Mouse (Mus musculus) hindbrain, embryonic 13.5 days (tissue): Measurements from ENCODE around the gene Hrh1. TPM values are rescaled to one million over a fixed set of nuclear protein-coding genes. Genes with fewer than 3 reads are reported as not detected.

ENCODE experiments used
- ATAC-seq: fragments of 200-750 bp; cut with Nextera tagmentation; 2 replicates; pipeline ENCODE4 v1.8.0; 2017; ENCODE audit warnings: moderate TSS enrichment; ENCODE audit not compliant: low FRiP score
- H3K27ac ChIP-seq: fragments of 300-500 bp; sonication (generic); 2 replicates; pipeline ENCODE4 v1.5.1; 2015; ENCODE audit warnings: inconsistent platforms, mild to moderate bottlenecking, moderate library complexity
- H3K27me3 ChIP-seq: fragments of 300-500 bp; sonication (generic); 2 replicates; pipeline ENCODE4 v1.6.1; 2015; ENCODE audit warnings: mild to moderate bottlenecking, inconsistent platforms
- H3K36me3 ChIP-seq: fragments of 300-500 bp; sonication (generic); 2 replicates; pipeline ENCODE4 v1.6.1; 2015; ENCODE audit warnings: mild to moderate bottlenecking, inconsistent platforms
- H3K4me1 ChIP-seq: fragments of 300-500 bp; sonication (generic); replicated peaks from 2 replicates; pipeline ENCODE4 v1.6.1; 2015; ENCODE audit warnings: inconsistent platforms
- H3K4me2 ChIP-seq: fragments of 300-500 bp; sonication (generic); 2 replicates; pipeline ENCODE4 v1.6.1; 2015; ENCODE audit warnings: inconsistent platforms, mild to moderate bottlenecking, moderate library complexity
- H3K4me3 ChIP-seq: fragments of 300-500 bp; sonication (generic); 2 replicates; pipeline ENCODE4 v1.5.1; 2015; ENCODE audit warnings: mild to moderate bottlenecking, inconsistent platforms
- H3K9ac ChIP-seq: fragments of 300-500 bp; sonication (generic); 2 replicates; pipeline ENCODE4 v1.6.1; 2015; ENCODE audit warnings: mild to moderate bottlenecking, inconsistent platforms
- H3K9me3 ChIP-seq: fragments of 300-500 bp; sonication (generic); 2 replicates; pipeline ENCODE4 v1.6.1; 2016; ENCODE audit warnings: inconsistent platforms
- WGBS: fragments of 180-500 bp; shearing (Covaris S2); methylation state at CpG from one replicate; pipeline ENCODE4 v1.1.7; 2015; 5-methylcytosine and 5-hydroxymethylcytosine counted together
- polyA plus RNA-seq: library from polyadenylated mRNA; unstranded; fragments of >200 nt; fragmentation: Nextera tagmentation; extraction: Ambion mirVana; gene quantifications from 2 replicates; pipeline ENCODE4 v1.2.1, GENCODE M21; 2015

Gene Hrh1
- polyA plus RNA-seq, 1 experiment from 2014 or later, result 0.73 TPM

DNA sequence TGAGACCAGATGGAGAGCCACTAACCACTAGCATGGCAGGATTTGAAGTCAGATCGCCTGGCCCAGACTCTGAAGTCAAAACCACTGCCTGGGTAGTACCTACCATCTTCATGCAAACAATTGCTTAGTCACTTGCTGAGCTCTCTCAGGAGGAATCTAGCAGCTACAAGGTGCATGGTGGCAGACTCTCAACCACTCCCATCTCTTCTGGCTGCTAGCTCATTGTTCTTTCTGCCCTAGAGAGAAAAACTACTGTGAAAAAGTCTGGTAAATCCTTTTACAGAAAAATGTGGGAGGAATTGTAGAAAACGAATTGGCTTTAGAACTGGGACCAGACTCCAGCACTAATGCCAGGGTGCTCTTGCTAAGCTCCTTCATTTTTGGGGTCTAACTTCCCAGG lies 7.6 kb upstream of the Hrh1 start:
- Histone ChIP-seq H3K36me3 (no peaks in the 10 kb centered on the region), H3K9ac (no peak overlapping the region), H3K4me2 (no peak overlapping the region), H3K27me3 (peaks cover 16% of the 10 kb centered on the region; the same call in 1 of the 2 replicates), H3K4me1 (no peaks in the 10 kb centered on the region), H3K4me3 (no peak overlapping the region), H3K27ac (no peak overlapping the region), H3K9me3 (no peaks in the 10 kb centered on the region)
- WGBS, result 78% methylated on average over 2 of the region's 2 CpGs
- ATAC-seq, result no peak

DNA sequence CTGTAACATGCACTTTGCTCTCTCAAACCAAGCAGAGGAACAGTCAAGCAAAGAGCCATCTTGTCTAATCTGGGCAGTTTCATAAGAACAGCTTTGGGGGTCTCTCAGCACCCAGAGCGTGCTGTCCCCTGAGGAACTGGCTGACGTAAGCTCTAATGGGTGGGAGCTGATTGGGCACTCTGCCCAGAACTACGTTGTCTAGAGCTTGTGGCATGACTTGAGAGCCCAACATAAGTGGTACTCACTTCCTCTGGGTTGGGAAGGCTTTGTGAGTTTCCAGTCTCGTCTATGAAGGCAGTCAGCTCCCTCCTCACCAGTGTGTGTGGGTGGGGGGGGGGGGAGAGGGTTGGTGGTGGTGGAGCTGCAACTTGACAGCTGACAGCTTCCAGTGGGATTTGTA lies 2.8 kb upstream of the Hrh1 start:
- Histone ChIP-seq H3K27me3 (peaks cover 63% of the 10 kb centered on the region), H3K9ac (no peak overlapping the region), H3K4me2 (no peak overlapping the region), H3K27ac (no peak overlapping the region), H3K4me1 (peaks cover 24% of the 10 kb centered on the region), H3K36me3 (no peaks in the 10 kb centered on the region), H3K4me3 (no peak overlapping the region), H3K9me3 (no peaks in the 10 kb centered on the region)
- no peak for ATAC-seq
- whole genome bisulfite sequencing, result 67% methylated on average over 4 of the region's 4 CpGs

DNA sequence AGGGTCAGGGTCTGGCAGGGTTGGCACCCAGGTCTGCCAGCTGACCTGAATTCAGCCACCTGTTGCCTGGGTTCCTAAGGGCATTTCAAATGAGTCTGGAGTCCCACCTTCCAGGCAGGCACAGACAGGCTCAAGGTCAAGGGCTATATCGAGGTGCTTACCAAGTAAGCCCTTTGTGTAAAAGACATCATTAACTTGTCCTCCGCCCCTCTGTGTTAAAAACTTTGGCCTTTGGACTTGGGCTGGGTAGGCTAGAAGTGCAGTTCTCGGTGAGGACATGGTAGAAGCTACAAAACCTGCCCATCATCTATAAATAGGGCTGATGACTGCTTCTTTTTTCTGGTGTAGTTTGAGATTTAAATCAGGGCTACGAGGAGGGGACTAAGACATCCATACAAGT lies 1.1 kb upstream of the Hrh1 start:
- no peak overlapping the region for H3K9ac ChIP-seq
- ATAC-seq, result no peak
- H3K4me2 ChIP-seq, result no peak overlapping the region
- H3K27ac ChIP-seq, result no peak overlapping the region
- no peaks in the 10 kb centered on the region for H3K9me3 ChIP-seq
- peaks cover 30% of the 10 kb centered on the region for H3K4me1 ChIP-seq
- H3K36me3 ChIP-seq, result no peaks in the 10 kb centered on the region
- H3K27me3 ChIP-seq, result peaks cover 73% of the 10 kb centered on the region
- no peak overlapping the region for H3K4me3 ChIP-seq
- WGBS, result 65% methylated on average over 4 of the region's 4 CpGs

DNA sequence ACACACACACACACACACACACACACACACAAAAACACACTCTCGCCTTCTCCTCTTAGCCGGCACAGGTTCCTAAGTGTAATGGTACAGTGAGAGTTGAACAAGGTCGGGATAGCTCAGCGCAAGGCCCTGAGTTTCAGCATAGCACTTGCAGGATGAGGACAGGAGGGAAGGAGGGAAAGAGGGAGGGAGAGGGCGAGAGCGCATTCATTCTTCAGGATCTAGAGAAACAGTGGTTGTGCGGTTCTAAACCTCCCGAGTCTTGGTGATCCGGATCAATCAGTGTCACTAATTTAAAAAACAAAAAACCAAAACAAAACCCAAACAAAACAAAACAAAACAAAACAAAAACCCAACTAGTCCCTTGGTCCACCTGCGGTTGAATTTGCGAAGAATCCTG lies 456 bp upstream of the Hrh1 start:
- H3K36me3 ChIP-seq, result no peaks in the 10 kb centered on the region
- peaks cover 30% of the 10 kb centered on the region for H3K4me1 ChIP-seq
- peak overlapping the region; percentile 92 for H3K4me2 ChIP-seq
- H3K9ac ChIP-seq, result 0 out of 2 replicates have a peak overlapping the region, but pooled peaks have one; percentile 60
- peaks cover 69% of the 10 kb centered on the region for H3K27me3 ChIP-seq
- H3K27ac ChIP-seq, result no peak overlapping the region
- peak overlapping the region; percentile 51 for H3K4me3 ChIP-seq
- ATAC-seq, result no peak
- 8% methylated on average over 11 of the region's 11 CpGs for WGBS
- no peaks in the 10 kb centered on the region for H3K9me3 ChIP-seq

DNA sequence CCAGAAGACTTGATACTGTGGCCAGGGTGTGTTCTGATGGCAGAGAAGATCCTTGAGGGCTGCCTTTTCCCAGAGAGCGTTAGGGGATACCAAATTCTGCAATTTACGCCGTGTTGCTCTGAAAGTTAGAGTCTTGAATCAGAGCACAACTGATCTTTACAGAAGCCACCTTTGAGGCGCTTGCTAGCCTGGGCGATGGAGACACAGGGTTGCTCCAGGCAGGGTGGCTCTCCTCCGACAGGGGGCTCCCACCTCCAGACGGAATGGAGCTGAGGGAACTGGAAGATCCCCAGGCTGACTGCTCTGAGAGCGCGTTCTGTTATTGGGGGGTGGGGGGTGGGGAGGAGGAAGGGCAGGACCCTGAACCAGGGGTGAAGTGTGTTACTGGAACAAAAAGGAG lies 890 bp downstream of the Hrh1 start:
- Histone ChIP-seq H3K9ac (no peak overlapping the region), H3K27me3 (peaks cover 65% of the 10 kb centered on the region), H3K4me3 (peak overlapping the region; percentile 51; the same call in 1 of the 2 replicates), H3K4me1 (peaks cover 33% of the 10 kb centered on the region), H3K4me2 (peak overlapping the region; percentile 92; the same call in 1 of the 2 replicates), H3K27ac (no peak overlapping the region), H3K9me3 (no peaks in the 10 kb centered on the region), H3K36me3 (no peaks in the 10 kb centered on the region)
- ATAC-seq, result 0 out of 2 replicates have a peak, but pooled peaks have one; percentile 38
- WGBS, result 5% methylated on average over 9 of the region's 9 CpGs

DNA sequence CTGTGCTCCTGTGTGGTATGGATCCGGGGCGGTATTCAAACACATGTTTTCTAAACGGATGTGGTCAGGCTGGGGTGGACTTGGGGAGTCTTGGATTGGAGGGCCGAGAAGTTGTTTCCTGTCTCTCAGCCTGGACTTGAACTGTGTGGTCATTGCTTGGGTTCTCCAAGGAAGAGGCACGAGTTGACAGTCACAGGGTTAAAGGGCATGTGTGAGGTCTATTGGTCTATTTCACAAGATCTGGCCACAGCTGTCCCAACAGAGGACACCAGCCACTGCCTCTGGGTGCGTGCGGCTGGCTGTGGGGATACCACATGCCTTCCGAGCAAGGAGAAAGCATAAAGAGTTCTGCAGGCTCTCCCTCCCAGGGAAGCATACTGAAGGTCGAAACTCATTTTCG lies 2.7 kb downstream of the Hrh1 start:
- no peak for ATAC-seq
- no peak overlapping the region for H3K9ac ChIP-seq
- H3K9me3 ChIP-seq, result no peaks in the 10 kb centered on the region
- H3K4me3 ChIP-seq, result no peak overlapping the region
- H3K4me2 ChIP-seq, result no peak overlapping the region
- H3K36me3 ChIP-seq, result no peaks in the 10 kb centered on the region
- H3K4me1 ChIP-seq, result peaks cover 42% of the 10 kb centered on the region
- H3K27ac ChIP-seq, result no peak overlapping the region
- WGBS, result 79% methylated on average over 10 of the region's 10 CpGs
- peaks cover 55% of the 10 kb centered on the region for H3K27me3 ChIP-seq

DNA sequence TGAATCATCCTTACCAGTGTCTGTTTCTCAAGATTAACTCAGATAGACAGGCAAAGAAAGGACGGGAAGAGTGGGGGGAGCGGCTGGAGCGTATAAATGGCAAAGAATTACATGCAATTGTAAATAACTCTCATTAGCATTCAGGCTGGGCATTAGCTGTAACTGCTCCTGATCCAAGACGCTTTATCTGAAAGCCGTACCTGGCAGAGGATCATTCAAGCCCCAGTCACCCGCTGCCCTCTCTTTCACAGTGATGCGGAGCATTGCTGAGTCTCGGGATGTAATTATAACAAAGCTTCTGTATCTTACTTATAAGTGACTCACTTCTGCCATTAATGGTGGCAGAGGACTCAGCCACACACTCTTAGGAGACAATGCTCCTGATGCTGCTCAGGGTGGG lies 3.1 kb downstream of the Hrh1 start:
- Histone ChIP-seq H3K4me2 (no peak overlapping the region), H3K9ac (no peak overlapping the region), H3K9me3 (no peaks in the 10 kb centered on the region), H3K27me3 (peaks cover 52% of the 10 kb centered on the region), H3K27ac (no peak overlapping the region), H3K36me3 (no peaks in the 10 kb centered on the region), H3K4me3 (no peak overlapping the region), H3K4me1 (peaks cover 43% of the 10 kb centered on the region)
- ATAC-seq, result no peak
- WGBS, result 44% methylated on average over 8 of the region's 8 CpGs

DNA sequence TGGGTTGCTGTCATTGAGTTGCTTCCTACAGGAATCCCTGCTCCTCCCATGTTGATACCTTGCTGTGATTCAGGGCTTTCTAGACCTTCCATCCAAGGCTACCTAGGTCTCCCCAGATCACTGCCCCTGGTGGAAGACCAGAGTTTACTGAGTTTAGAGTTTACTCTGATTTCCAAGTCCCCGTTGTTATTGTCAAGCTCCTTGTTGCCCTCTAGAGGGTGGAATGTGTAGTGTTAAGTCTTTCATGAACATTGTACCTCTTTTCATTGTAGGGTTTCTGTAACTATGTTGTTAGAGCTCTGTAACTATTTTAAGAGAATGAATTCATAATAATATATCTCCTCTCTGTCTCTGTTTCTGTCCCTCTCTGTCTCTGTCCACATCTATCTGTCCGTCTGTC lies 4.4 kb downstream of the Hrh1 start:
- H3K4me2 ChIP-seq, result no peak overlapping the region
- H3K27me3 ChIP-seq, result peaks cover 39% of the 10 kb centered on the region
- WGBS, result 88% methylated on average over 2 of the region's 2 CpGs
- H3K9ac ChIP-seq, result no peak overlapping the region
- peaks cover 38% of the 10 kb centered on the region for H3K4me1 ChIP-seq
- H3K36me3 ChIP-seq, result no peaks in the 10 kb centered on the region
- no peaks in the 10 kb centered on the region for H3K9me3 ChIP-seq
- H3K4me3 ChIP-seq, result no peak overlapping the region
- no peak overlapping the region for H3K27ac ChIP-seq
- no peak for ATAC-seq

DNA sequence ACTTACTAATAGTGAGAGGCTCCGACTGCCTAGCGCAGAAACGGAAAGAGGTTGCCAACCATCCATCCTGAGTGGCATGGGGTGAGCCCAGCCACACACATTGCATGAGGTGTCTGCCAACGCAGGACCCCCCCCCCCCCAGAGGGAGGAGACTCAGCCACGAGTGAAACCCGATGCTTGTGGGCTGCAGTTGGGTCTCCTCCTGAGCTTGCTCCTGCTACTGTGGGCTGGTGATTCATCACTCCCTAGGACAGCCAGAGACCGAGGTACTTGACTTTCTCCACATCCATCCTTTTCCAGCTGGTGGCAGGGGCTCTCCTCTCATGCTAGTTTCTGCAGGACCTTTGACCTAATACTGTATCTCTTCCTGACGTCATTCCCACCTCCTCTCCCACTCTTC lies 5.9 kb downstream of the Hrh1 start:
- no peak overlapping the region for H3K27ac ChIP-seq
- H3K27me3 ChIP-seq, result peaks cover 28% of the 10 kb centered on the region
- H3K9ac ChIP-seq, result no peak overlapping the region
- H3K4me1 ChIP-seq, result peaks cover 28% of the 10 kb centered on the region
- H3K4me3 ChIP-seq, result no peak overlapping the region
- ATAC-seq, result no peak
- no peaks in the 10 kb centered on the region for H3K36me3 ChIP-seq
- no peak overlapping the region for H3K4me2 ChIP-seq
- no peaks in the 10 kb centered on the region for H3K9me3 ChIP-seq
- WGBS, result 43% methylated on average over 8 of the region's 8 CpGs

DNA sequence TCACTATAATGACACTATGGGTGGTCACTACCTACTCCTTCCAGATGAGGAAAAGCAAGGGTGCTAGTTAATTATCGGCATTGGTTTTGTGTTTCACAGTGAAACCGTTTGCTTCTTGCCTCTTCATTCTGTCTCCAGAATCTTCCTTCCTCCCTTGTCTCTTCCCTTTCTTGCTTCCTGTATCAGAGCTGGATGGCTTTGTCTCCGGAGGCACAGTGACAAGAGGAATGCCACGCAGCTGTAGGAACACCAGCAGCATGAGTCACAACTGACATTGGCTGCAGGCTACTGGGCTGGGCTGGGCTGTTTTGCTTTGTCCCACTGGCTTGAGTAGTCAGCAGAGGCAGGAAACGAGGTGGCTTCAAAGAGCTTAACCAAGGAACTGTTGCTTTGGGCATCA lies 6.4 kb downstream of the Hrh1 start:
- H3K9ac ChIP-seq, result no peak overlapping the region; the same call in 1 of the 2 replicates
- no peak for ATAC-seq
- no peaks in the 10 kb centered on the region for H3K36me3 ChIP-seq
- H3K27ac ChIP-seq, result no peak overlapping the region
- WGBS, result 47% methylated on average over 5 of the region's 5 CpGs
- peaks cover 24% of the 10 kb centered on the region for H3K27me3 ChIP-seq
- H3K4me3 ChIP-seq, result no peak overlapping the region
- H3K4me1 ChIP-seq, result peaks cover 23% of the 10 kb centered on the region
- no peak overlapping the region for H3K4me2 ChIP-seq
- H3K9me3 ChIP-seq, result no peaks in the 10 kb centered on the region

DNA sequence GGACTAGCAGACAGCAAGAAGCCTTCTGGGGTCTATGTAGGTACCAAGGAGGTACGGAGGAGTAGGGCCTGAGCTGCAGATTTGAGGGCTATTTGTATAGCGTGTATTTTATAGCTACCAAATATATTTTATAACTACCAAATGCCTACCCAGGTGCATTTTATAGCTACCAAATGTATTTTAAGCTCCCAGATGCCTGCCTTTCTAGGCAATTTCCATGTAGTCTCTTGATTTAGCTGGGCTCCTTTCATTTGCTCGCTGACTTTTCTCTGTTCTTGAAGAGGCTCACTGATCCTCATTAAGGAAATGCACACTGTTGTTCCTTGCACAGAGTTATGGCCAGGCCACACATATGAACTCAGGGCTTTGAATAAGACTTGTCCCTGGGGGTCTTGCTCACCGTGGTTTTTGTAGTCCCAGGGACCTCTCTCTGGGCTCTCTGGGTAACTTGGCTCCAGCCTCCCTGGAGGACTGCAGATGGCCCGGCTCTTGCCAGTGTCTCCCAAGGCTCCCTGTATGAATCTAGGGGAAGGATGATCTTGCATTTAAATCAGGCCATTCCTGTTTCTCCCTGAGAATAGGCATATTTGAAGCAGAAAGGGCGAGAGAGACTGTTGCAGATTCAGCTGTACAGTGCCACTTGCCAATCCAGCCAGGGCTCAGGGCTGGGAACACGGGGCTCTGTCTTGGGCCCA lies 7.2 kb downstream of the Hrh1 start:
- peaks cover 16% of the 10 kb centered on the region for H3K27me3 ChIP-seq
- no peak overlapping the region for H3K9ac ChIP-seq
- no peak overlapping the region for H3K27ac ChIP-seq
- no peak for ATAC-seq
- H3K4me1 ChIP-seq, result peaks cover 22% of the 10 kb centered on the region
- WGBS, result 74% methylated on average over 7 of the region's 7 CpGs
- H3K4me3 ChIP-seq, result no peak overlapping the region
- no peaks in the 10 kb centered on the region for H3K9me3 ChIP-seq
- no peaks in the 10 kb centered on the region for H3K36me3 ChIP-seq
- H3K4me2 ChIP-seq, result no peak overlapping the region

DNA sequence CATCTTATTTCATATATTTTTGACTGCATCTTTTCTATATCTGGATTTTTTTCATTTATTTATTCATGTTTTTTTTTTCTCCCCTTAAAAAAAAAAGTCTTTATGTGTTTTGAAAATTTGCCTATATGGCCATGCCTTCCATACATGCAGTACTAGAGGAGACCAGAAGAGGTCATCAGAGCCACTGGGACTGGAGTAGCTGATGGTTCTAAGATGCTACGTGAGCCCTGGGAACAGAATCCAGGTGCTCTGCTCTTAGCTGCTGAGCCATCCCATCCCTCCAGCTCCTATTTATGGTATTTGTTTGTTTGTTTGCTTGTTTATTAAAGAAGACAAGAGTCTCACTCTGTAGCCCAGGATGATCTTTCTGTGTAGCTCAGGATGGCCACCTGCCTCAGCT lies 8.9 kb downstream of the Hrh1 start:
- Histone ChIP-seq H3K36me3 (no peaks in the 10 kb centered on the region), H3K27me3 (peaks cover 5% of the 10 kb centered on the region; the same call in 1 of the 2 replicates), H3K27ac (no peak overlapping the region), H3K4me1 (peaks cover 17% of the 10 kb centered on the region), H3K9me3 (no peaks in the 10 kb centered on the region), H3K9ac (no peak overlapping the region), H3K4me2 (no peak overlapping the region), H3K4me3 (no peak overlapping the region)
- WGBS, result 52% methylated on average over 1 of the region's 1 CpGs
- no peak for ATAC-seq

DNA sequence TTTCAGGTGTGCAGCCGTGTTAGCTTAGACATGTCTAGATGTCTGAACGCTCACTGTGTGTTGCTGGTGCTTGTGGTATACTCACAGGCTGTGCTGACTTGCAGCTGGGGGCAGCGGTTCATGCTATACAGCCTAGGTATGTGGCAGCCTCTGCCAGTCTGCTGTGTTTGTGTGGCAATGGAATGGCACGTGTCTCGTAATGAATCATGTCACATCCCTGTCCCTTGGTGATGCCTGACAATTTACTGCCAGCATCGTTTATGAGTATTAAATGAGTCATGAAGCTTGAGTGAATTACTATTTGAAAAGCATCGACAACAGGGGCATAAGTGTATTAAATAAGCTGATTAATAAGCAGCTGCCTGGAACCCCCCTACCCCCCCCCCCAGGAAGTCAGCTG lies 9.3 kb downstream of the Hrh1 start:
- Histone ChIP-seq H3K36me3 (no peaks in the 10 kb centered on the region), H3K9me3 (no peaks in the 10 kb centered on the region), H3K4me2 (no peak overlapping the region), H3K27ac (no peak overlapping the region), H3K4me1 (peaks cover 17% of the 10 kb centered on the region), H3K9ac (no peak overlapping the region), H3K4me3 (no peak overlapping the region), H3K27me3 (peaks cover 5% of the 10 kb centered on the region; the same call in 1 of the 2 replicates)
- ATAC-seq, result peak; percentile 26; the same call in 1 of the 2 replicates
- 70% methylated on average over 7 of the region's 7 CpGs for whole genome bisulfite sequencing
